Mouse (Mus musculus) hindbrain, embryonic 12.5 days (tissue): ENCODE measurements around the gene Pde1a. TPM values are rescaled to one million over a fixed set of nuclear protein-coding genes. Genes with fewer than 3 reads are reported as not detected.

Experiments used
- ATAC-seq: fragments of 200-750 bp; cut with Nextera tagmentation; 2 replicates; pipeline ENCODE4 v1.8.0; 2017; ENCODE audit warnings: moderate TSS enrichment; ENCODE audit not compliant: low FRiP score
- H3K27ac ChIP-seq: fragments of 300-500 bp; sonication (generic); 2 replicates; pipeline ENCODE4 v1.5.1; 2016; ENCODE audit warnings: mild to moderate bottlenecking
- H3K27me3 ChIP-seq: fragments of 300-500 bp; sonication (generic); 2 replicates; pipeline ENCODE4 v1.6.1; 2016; ENCODE audit warnings: mild to moderate bottlenecking
- H3K36me3 ChIP-seq: fragments of 300-500 bp; sonication (generic); 2 replicates; pipeline ENCODE4 v1.6.1; 2016; ENCODE audit warnings: mild to moderate bottlenecking
- H3K4me1 ChIP-seq: fragments of 300-500 bp; sonication (generic); 2 replicates; pipeline ENCODE4 v1.6.1; 2016
- H3K4me2 ChIP-seq: fragments of 300-500 bp; sonication (generic); replicated peaks from 2 replicates; pipeline ENCODE4 v1.6.1; 2016; ENCODE audit warnings: mild to moderate bottlenecking
- H3K4me3 ChIP-seq: fragments of 300-500 bp; sonication (generic); 2 replicates; pipeline ENCODE4 v1.5.1; 2016; ENCODE audit warnings: mild to moderate bottlenecking
- H3K9ac ChIP-seq: fragments of 300-500 bp; sonication (generic); 2 replicates; pipeline ENCODE4 v1.6.1; 2016; ENCODE audit warnings: mild to moderate bottlenecking, moderate library complexity
- H3K9me3 ChIP-seq: fragments of 300-500 bp; sonication (generic); replicated peaks from 2 replicates; pipeline ENCODE4 v1.6.1; 2016; ENCODE audit warnings: mild to moderate bottlenecking
- WGBS: fragments of 180-500 bp; shearing (Covaris S2); methylation state at CpG from one replicate; pipeline ENCODE4 v1.1.7; 2016; 5-methylcytosine and 5-hydroxymethylcytosine counted together
- polyA plus RNA-seq: library from polyadenylated mRNA; unstranded; fragments of >200 nt; fragmentation: Nextera tagmentation; extraction: Ambion mirVana; gene quantifications from 2 replicates; pipeline ENCODE4 v1.2.1, GENCODE M21; 2016

The Pde1a gene
- polyA plus RNA-seq, 1 experiment from 2014 or later = 2.8 TPM

DNA sequence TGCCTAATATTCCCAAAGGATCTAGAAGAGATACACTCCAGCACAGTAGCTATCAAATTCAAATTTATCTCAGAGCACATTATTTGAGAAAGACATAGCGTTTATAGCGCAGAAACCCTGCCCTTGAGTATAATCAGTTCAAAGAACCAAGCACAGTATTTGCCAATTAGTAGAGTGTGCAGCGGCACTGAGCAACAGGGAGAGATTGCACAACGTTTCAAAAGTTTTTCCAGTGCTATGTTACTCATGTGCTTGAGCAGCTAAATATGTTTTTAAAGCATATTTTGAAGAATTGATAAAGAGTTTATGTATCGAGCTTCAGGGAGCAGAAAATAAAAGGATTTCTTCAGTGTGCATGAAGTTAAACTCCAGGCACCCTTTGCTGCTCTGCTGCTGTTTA is 91.3 kb downstream of the Pde1a start:
- Histone ChIP-seq H3K27ac (no peak overlapping the region), H3K4me2 (no peak overlapping the region), H3K4me3 (no peak overlapping the region), H3K27me3 (no peaks in the 10 kb centered on the region), H3K9ac (no peak overlapping the region), H3K36me3 (no peaks in the 10 kb centered on the region), H3K4me1 (no peaks in the 10 kb centered on the region), H3K9me3 (no peaks in the 10 kb centered on the region)
- no peak for ATAC-seq
- WGBS = 82% methylated on average over 5 of the region's 5 CpGs

- Histone ChIP-seq H3K4me2 (no peak overlapping the region), H3K9me3 (0 out of 2 replicates have a peak, but pooled peaks cover 3% of the 10 kb centered on the region), H3K4me1 (no peaks in the 10 kb centered on the region), H3K36me3 (no peaks in the 10 kb centered on the region), H3K9ac (no peak overlapping the region), H3K4me3 (no peak overlapping the region), H3K27ac (no peak overlapping the region), H3K27me3 (no peaks in the 10 kb centered on the region)
- 79% methylated on average over 2 of the region's 2 CpGs for WGBS
- ATAC-seq = no peak
Measured at GRCm38 (mm10) chr2:80029051-80029450, 100.2 kb downstream of the Pde1a start.

- Histone ChIP-seq H3K4me2 (no peak overlapping the region), H3K27me3 (no peaks in the 10 kb centered on the region), H3K27ac (no peak overlapping the region), H3K9ac (no peak overlapping the region), H3K36me3 (no peaks in the 10 kb centered on the region), H3K4me1 (no peaks in the 10 kb centered on the region), H3K4me3 (no peak overlapping the region), H3K9me3 (0 out of 2 replicates have a peak, but pooled peaks cover 3% of the 10 kb centered on the region)
- 88% methylated on average over 1 of the region's 1 CpGs for WGBS
- no peak for ATAC-seq
Measured at GRCm38 (mm10) chr2:80026053-80026452, 103.2 kb downstream of the Pde1a start.

GRCm38 (mm10) chr2:80025597-80025996 is 103.7 kb downstream of the Pde1a start:
- no peaks in the 10 kb centered on the region for H3K4me1 ChIP-seq
- H3K36me3 ChIP-seq = no peaks in the 10 kb centered on the region
- 86% methylated on average over 1 of the region's 1 CpGs for WGBS
- ATAC-seq = no peak
- 0 out of 2 replicates have a peak, but pooled peaks cover 3% of the 10 kb centered on the region for H3K9me3 ChIP-seq
- H3K27me3 ChIP-seq = no peaks in the 10 kb centered on the region
- H3K27ac ChIP-seq = no peak overlapping the region
- H3K4me2 ChIP-seq = no peak overlapping the region
- no peak overlapping the region for H3K9ac ChIP-seq
- H3K4me3 ChIP-seq = no peak overlapping the region

- Histone ChIP-seq H3K4me1 (no peaks in the 10 kb centered on the region), H3K4me2 (no peak overlapping the region), H3K36me3 (no peaks in the 10 kb centered on the region), H3K27ac (no peak overlapping the region), H3K9me3 (0 out of 2 replicates have a peak, but pooled peaks cover 3% of the 10 kb centered on the region), H3K9ac (no peak overlapping the region), H3K4me3 (no peak overlapping the region), H3K27me3 (no peaks in the 10 kb centered on the region)
- ATAC-seq = no peak
- WGBS = 84% methylated on average over 1 of the region's 1 CpGs
Measured at GRCm38 (mm10) chr2:80025038-80025437, 104.2 kb downstream of the Pde1a start.

DNA sequence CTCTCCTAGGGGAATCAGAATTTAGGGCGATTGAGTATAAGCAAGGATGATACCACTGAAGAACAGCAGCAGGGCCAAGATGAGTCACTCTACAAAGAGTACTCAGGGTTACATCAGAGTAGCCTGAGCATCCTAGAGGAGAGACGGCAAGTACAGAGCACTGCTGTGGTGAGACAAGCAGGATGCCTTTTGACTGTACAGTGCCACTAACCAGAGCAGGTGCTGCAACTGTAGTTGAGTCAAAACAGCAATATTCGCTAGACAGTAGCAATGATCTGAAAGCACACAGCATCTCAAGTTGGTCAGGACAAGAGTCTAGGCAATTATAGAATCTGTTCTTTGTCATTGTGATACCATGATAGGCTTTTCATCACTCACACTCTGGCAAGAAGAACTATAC is 115.1 kb downstream of the Pde1a start:
- no peaks in the 10 kb centered on the region for H3K9me3 ChIP-seq
- ATAC-seq = no peak
- H3K36me3 ChIP-seq = no peaks in the 10 kb centered on the region
- no peaks in the 10 kb centered on the region for H3K4me1 ChIP-seq
- no peaks in the 10 kb centered on the region for H3K27me3 ChIP-seq
- no peak overlapping the region for H3K4me3 ChIP-seq
- no peak overlapping the region for H3K4me2 ChIP-seq
- WGBS = 90% methylated on average over 3 of the region's 3 CpGs
- H3K9ac ChIP-seq = no peak overlapping the region
- no peak overlapping the region for H3K27ac ChIP-seq

DNA sequence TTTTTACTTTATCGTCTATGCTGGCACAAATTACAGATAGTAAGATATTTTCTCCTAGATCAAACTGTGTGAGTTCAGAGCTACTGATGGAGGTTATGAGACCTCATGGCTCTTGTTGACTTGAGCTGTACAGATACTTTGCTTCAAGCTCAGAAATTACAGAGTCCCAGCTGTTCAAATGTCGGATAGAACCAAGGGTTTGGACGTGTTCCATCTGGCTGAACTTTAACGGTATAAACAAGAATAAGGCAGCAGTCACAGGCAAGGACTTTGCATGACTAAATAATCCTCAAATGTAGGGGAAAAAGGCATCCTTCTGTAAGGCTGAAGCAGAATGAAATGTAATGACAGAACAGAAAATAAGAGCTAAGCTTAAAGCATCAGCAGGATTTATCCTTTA is 116.2 kb downstream of the Pde1a start:
- Histone ChIP-seq H3K36me3 (no peaks in the 10 kb centered on the region), H3K27me3 (no peaks in the 10 kb centered on the region), H3K4me2 (no peak overlapping the region), H3K4me1 (no peaks in the 10 kb centered on the region), H3K27ac (no peak overlapping the region), H3K4me3 (no peak overlapping the region), H3K9ac (no peak overlapping the region), H3K9me3 (no peaks in the 10 kb centered on the region)
- WGBS = 83% methylated on average over 4 of the region's 4 CpGs
- ATAC-seq = no peak

- Histone ChIP-seq H3K9me3 (no peaks in the 10 kb centered on the region), H3K4me3 (no peak overlapping the region), H3K9ac (no peak overlapping the region), H3K4me1 (no peaks in the 10 kb centered on the region), H3K27ac (no peak overlapping the region), H3K27me3 (no peaks in the 10 kb centered on the region), H3K4me2 (no peak overlapping the region), H3K36me3 (no peaks in the 10 kb centered on the region)
- 88% methylated on average over 3 of the region's 3 CpGs for WGBS
- ATAC-seq = no peak
Measured at GRCm38 (mm10) chr2:79999168-79999567, 130.1 kb downstream of the Pde1a start.

GRCm38 (mm10) chr2:79998460-79998859 is 130.8 kb downstream of the Pde1a start:
- H3K4me3 ChIP-seq = no peak overlapping the region
- 91% methylated on average over 2 of the region's 2 CpGs for WGBS
- no peak for ATAC-seq

DNA sequence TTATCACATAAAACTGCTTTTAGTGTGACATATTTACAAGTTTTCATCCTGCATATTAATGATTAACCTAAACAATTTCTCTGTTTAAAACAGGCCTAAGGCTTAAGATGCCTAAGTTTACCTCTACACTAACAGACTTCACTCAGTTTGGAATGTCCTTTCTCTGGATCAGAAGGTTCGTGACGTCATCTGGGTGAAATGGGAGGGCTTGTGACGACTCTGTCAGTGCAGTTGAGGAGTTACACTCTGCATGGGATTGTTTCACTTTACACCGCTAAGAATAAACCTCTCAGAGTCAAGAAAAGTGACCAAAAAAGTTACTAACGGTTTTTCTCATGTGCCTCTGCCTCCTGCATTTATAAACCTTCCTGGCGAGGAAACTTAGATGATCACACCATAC is 137.6 kb downstream of the Pde1a start:
- Histone ChIP-seq H3K4me1 (no peaks in the 10 kb centered on the region), H3K27me3 (no peaks in the 10 kb centered on the region), H3K9ac (no peak overlapping the region), H3K4me2 (no peak overlapping the region), H3K27ac (no peak overlapping the region), H3K4me3 (no peak overlapping the region), H3K36me3 (no peaks in the 10 kb centered on the region), H3K9me3 (no peaks in the 10 kb centered on the region)
- no peak for ATAC-seq
- WGBS = 78% methylated on average over 6 of the region's 6 CpGs

More at GRCm38 (mm10) chr2:79998460-79998859, 130.8 kb downstream of the Pde1a start:
- Histone ChIP-seq H3K9me3 (no peaks in the 10 kb centered on the region), H3K4me1 (no peaks in the 10 kb centered on the region), H3K27ac (no peak overlapping the region), H3K9ac (no peak overlapping the region), H3K4me2 (no peak overlapping the region), H3K27me3 (no peaks in the 10 kb centered on the region), H3K36me3 (no peaks in the 10 kb centered on the region)

GRCm38 (mm10) chr2:79983778-79984177 is 145.5 kb downstream of the Pde1a start:
- H3K36me3 ChIP-seq = no peaks in the 10 kb centered on the region
- H3K9ac ChIP-seq = no peak overlapping the region
- H3K27me3 ChIP-seq = no peaks in the 10 kb centered on the region
- H3K4me1 ChIP-seq = no peaks in the 10 kb centered on the region
- no peak overlapping the region for H3K27ac ChIP-seq
- ATAC-seq = no peak
- WGBS = 88% methylated on average over 4 of the region's 4 CpGs
- no peaks in the 10 kb centered on the region for H3K9me3 ChIP-seq
- no peak overlapping the region for H3K4me2 ChIP-seq
- no peak overlapping the region for H3K4me3 ChIP-seq

GRCm38 (mm10) chr2:79983222-79983632 is 146.0 kb downstream of the Pde1a start:
- 66% methylated on average over 9 of the region's 9 CpGs for WGBS
- H3K9me3 ChIP-seq = no peaks in the 10 kb centered on the region
- H3K9ac ChIP-seq = no peak overlapping the region
- H3K4me1 ChIP-seq = no peaks in the 10 kb centered on the region
- no peak overlapping the region for H3K4me2 ChIP-seq
- no peaks in the 10 kb centered on the region for H3K36me3 ChIP-seq
- no peaks in the 10 kb centered on the region for H3K27me3 ChIP-seq
- no peak overlapping the region for H3K4me3 ChIP-seq
- ATAC-seq = no peak
- H3K27ac ChIP-seq = no peak overlapping the region

DNA sequence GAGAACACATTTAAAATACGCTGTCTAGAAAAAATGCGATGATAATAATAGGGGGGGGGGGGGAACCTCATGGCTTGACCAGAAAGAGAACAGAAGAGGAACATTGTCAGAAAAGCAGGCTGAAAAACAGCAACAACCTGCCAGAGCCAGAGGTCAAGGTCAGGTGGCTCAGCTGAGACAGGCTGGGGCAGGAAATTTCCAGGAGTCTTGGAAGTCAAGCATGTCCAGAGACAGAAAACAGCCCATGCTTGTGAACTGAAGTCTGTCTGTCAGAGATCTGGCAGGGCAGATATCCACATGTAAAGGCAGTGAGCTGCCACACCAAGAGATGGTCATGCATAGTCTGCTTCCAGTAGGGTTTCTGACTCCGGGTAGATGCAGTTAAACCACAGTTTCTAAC is 147.5 kb downstream of the Pde1a start:
- 95% methylated on average over 3 of the region's 3 CpGs for WGBS
- no peak overlapping the region for H3K9ac ChIP-seq
- H3K27ac ChIP-seq = no peak overlapping the region
- no peaks in the 10 kb centered on the region for H3K36me3 ChIP-seq
- no peak for ATAC-seq
- no peak overlapping the region for H3K4me2 ChIP-seq
- H3K27me3 ChIP-seq = no peaks in the 10 kb centered on the region
- H3K9me3 ChIP-seq = no peaks in the 10 kb centered on the region
- no peak overlapping the region for H3K4me3 ChIP-seq
- no peaks in the 10 kb centered on the region for H3K4me1 ChIP-seq
